Mouse (Mus musculus) olfactory bulb, adult 2 months (tissue): ENCODE data around the gene Faf2. TPM values are rescaled to one million over a fixed set of nuclear protein-coding genes. Genes with fewer than 3 reads are reported as not detected.
A peak's percentile ranks its signal among the peaks of the same experiment; 100 is the strongest.

ENCODE experiments used
- H3K27ac ChIP-seq: fragments of 200-500 bp; 2 replicates; pipeline ENCODE4 v1.5.1; 2012; ENCODE audit warnings: low read depth, low read length; ENCODE audit not compliant: insufficient read depth
- H3K4me1 ChIP-seq: fragments of 200-500 bp; 2 replicates; pipeline ENCODE4 v1.6.1; 2012; ENCODE audit warnings: low read length; ENCODE audit not compliant: control insufficient read depth, insufficient read depth
- H3K4me3 ChIP-seq: fragments of 200-500 bp; 2 replicates; pipeline ENCODE4 v1.5.1; 2012; ENCODE audit warnings: mild to moderate bottlenecking, low read depth, low read length, moderate library complexity; ENCODE audit not compliant: insufficient read depth
- CTCF ChIP-seq: fragments of 200-500 bp; IDR thresholded peaks from 2 replicates; pipeline ENCODE4 v1.5.1; 2012; ENCODE audit warnings: low read depth, mild to moderate bottlenecking, low read length, moderate library complexity; ENCODE audit not compliant: insufficient read depth
- POLR2A ChIP-seq: fragments of 200-500 bp; IDR thresholded peaks from 2 replicates; pipeline ENCODE4 v1.6.1; 2012; ENCODE audit warnings: mild to moderate bottlenecking, low read depth, low read length, moderate library complexity; ENCODE audit not compliant: insufficient read depth
- WGBS: fragments of 180-500 bp; shearing (Covaris S2); methylation state at CpG from one replicate; pipeline ENCODE4 v1.1.7; 2018; 5-methylcytosine and 5-hydroxymethylcytosine counted together
- polyA plus RNA-seq: library from polyadenylated mRNA; stranded (reverse); fragments of >200 nt; gene quantifications from 2 replicates; pipeline ENCODE4 v1.2.4, GENCODE M21; 2012; ENCODE audit warnings: low replicate concordance; ENCODE audit not compliant: missing spikeins, insufficient read depth, insufficient read length

Gene Faf2
- polyA plus RNA-seq, 1 experiment: not detected

DNA sequence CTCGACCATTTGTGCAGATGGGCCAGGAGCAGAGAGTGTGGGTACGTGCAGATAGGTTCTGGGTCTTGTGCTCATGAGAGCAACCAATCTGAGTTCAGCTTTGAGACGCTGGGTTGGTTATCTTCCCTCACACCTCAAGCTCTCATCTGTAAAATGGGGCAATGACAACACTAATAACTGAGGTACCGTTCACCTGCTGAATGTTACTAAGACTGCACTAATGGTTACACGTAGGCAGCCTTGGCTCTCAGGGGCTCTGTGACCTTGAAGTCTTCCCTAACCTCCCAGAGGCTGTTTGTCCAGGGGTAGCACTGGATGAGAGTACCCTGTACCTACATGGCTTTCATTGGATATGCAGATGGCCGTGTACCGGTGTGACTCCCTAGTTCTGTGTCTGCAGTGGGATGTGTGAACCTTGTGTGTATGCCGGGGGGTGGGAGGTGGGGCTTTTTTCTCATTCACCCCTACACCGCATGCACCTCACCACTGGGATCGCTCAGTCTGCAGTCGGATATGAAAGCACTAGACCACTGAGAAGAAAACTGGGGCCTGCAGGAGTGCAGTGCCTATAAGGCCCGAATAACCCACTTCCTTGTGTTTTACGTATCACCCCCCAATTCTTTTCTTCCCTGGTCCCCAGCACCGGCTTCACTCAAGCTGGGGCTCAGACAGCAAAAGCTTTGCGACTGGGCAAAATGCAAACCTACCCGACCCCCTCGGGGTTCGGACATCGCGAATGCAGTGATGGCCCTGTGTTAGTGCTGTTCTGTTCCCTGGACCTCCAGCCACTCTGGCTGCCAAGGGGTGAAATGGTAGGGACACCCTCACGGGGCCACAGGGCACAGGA, 71.3 kb downstream of the Faf2 start:
- H3K27ac ChIP-seq: peak overlapping the region; percentile 84
- 8% methylated on average over 21 of the region's 21 CpGs for WGBS
- no peak for TF ChIP-seq POLR2A
- TF ChIP-seq CTCF: no peak
- peak overlapping the region; percentile 96 for H3K4me3 ChIP-seq
- H3K4me1 ChIP-seq: peaks cover 12% of the 10 kb centered on the region

DNA sequence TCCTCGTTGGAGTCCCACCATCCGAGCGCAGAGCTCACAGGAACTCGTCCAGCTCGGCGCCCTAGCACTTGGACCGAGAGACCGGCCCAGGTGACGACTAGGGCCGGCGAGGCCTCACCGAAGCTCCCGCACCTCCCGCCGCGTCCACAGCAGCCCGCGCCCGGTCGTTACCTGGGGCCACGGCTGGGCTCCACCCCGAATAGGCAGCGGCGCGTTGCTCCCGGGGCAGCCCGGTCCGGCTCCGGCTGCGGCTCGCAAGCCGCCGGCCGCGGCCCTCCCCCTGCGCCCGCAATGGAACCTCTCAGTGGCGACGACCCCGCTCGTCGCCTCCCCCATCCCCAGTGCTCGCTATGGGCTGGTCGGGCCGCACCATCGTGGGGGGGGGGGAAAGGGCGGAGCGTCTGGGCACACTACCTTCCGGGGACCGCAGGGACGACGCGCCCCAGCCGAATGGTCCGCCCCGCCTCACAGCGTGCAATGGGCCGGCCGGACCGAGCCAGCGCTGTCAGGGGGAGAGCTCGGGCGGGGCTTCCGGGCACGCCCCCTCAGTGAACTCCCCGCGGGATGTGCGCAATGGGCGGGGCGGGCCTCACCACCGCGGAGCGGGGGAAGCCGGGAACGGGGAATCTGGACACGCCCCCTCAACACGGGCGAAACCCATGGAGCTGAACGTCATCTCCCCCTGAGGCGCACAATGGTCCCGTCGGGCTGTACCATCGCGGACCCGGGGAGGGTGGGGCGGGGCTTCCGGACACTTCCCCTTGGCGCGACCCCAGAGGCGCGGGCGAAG, 72.2 kb downstream of the Faf2 start, which contains the start of gene Rnf44:
TSS of gene Rnf44 (minus strand) at position 350 of the 790 bp plus-strand sequence.
- peak within 1 kb of the TSS; percentile 96 for H3K4me3 ChIP-seq
- peak within 1 kb of the TSS; percentile 99 for H3K27ac ChIP-seq
- under 1% methylated on average over 91 of the region's 92 CpGs for WGBS
- TF ChIP-seq CTCF (no peak), POLR2A (peak; percentile 82)
- peaks cover 7% of the 10 kb centered on the region for H3K4me1 ChIP-seq

DNA sequence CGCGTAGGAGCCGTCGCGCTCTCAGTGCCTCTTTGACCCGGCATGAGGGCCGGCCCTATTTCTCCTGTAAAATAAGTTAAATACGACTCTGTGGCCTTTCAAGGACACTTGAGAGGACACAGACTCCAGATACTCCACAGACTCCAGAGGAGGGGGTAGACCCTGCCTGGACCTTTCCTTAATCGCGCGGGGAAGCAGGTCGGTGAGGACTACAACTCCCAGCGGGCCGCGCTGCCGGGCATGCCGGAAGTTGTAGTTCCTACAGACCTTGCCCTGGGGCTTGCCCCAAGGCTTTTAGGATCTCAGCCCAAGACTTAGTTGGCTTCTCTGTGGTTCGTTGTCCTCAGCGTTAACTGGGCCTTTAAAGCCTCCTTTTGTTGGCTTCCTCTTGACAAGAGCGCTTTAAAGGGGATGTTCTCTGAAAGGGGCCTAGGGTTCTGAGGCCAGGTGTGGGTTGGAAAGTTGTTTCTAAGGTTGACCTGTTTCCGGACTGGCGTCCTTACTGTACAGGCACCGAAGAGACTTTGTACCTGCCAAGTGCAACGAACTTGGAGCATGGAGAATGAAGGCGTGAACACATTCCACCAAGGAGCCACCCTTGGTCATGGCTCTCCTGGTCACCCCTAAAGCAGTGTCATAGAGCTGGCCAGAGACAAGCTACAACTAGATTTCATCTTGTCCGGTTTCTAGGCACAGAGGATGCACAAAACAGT, 72.9 kb downstream of the Faf2 start:
- TF ChIP-seq POLR2A: no peak
- TF ChIP-seq CTCF: no peak
- Histone ChIP-seq H3K27ac (peak overlapping the region; percentile 99), H3K4me3 (peak overlapping the region; percentile 96), H3K4me1 (peaks cover 7% of the 10 kb centered on the region)
- 15% methylated on average over 26 of the region's 26 CpGs for WGBS

DNA sequence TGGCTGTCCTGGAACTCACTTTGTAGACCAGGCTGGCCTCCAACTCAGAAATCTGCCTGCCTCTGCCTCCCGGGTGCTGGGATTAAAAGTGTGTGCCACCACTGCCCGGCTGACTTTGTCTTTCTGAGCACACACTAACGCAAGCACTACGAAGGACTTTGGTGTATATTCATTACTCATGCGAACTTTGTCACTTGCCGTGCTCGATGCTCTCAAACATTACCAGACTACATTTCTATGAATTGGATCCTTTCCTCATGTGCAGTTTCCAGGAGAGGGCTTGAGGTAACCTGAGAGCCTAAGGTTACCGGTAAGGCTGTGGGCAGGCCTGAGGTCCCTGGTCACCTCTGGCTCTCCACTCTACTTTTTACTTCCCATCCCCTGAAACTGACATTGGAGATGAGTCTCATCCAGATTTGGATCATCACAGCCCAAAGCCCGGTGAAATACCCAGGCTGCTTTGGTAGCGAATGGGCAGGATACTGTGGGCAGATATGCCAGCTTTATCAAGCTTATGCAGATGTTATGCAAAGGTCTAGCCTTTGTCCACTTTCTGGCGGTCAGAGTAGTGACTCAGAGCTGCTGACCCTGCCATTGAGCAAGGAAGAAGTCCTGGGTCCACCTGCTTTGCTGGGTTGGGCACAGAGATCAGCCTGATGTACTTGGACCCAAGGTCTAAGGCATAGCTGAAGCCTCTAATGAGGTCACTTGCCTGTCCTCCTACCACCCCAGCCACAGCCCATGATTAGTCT, 74.1 kb downstream of the Faf2 start:
- H3K4me1 ChIP-seq: peaks cover 7% of the 10 kb centered on the region
- 90% methylated on average over 11 of the region's 11 CpGs for WGBS
- no peak overlapping the region for H3K27ac ChIP-seq
- no peak overlapping the region for H3K4me3 ChIP-seq
- TF ChIP-seq CTCF (no peak), POLR2A (no peak)

DNA sequence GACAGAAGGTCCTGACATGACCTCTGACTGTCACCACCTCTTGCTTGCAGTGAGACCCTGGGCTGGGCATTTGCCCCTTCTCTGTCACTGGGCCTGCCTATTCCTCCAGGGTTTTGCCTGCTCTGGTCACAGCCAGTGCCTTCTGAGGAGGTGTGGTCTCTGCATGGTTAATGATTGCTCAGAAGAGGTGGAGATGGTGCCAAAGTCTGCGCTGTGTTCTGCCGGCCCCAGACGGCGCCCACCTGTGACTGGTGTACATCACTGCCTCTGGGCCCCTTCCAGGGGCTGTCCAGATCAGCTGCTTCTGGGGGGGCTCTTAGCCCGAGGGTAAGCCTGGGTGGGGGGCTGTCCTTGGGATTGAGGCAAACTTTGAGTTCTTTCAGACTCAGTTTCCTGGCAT, 79.7 kb downstream of the Faf2 start, which contains the start of gene Cdhr2:
TSS of gene Cdhr2 (plus strand) at position 219 of the 400 bp plus-strand sequence.
- Histone ChIP-seq H3K27ac (no peak within 1 kb of the TSS), H3K4me3 (no peak within 1 kb of the TSS), H3K4me1 (no peaks in the 10 kb centered on the region)
- 59% methylated on average over 5 of the region's 5 CpGs for WGBS
- TF ChIP-seq CTCF (no peak), POLR2A (no peak)

DNA sequence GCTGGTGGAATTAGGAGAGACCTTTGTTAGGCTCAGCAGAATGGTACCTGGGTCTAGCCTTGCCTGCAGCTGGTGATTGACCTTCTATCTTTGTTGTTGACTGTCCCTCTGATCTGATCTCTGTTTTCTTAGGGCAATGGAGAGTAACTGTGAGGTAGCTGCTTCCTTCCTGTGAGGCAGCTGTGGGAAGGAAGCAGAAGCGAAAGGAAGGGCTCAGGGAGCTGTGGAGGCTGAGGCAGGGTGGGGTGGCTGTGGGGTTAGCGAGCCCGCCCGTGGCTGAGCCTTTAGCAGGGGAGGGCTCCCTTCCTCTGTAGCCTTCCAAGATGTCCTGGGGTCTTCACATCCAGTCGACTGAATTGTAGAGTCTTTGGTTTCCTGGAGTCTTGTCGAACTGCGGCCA, 80.9 kb downstream of the Faf2 start:
- TF ChIP-seq POLR2A (no peak), CTCF (no peak)
- H3K4me3 ChIP-seq: no peak overlapping the region
- no peaks in the 10 kb centered on the region for H3K4me1 ChIP-seq
- no peak overlapping the region for H3K27ac ChIP-seq
- WGBS: 72% methylated on average over 7 of the region's 7 CpGs

DNA sequence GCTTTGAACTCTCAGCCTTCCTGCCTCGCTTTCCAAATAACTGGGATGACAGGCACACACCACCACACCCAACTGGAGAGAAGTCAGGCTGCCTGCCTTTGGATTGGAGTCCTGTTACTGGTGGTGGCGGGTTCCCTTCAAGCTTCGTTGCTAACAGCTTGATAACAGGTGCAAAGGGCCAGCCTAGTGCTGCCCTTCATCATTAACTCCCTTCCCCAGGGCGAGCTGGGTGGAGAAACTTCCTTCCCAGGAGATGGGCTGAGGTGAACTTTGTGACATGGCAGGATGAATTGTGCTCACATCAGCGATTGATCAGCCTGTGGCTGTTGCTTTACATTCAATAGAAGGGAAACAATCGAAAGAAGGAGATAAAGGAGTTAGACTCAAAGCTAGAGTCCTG, 83.3 kb downstream of the Faf2 start:
- no peak overlapping the region for H3K27ac ChIP-seq
- H3K4me3 ChIP-seq: no peak overlapping the region
- H3K4me1 ChIP-seq: no peaks in the 10 kb centered on the region
- 63% methylated on average over 6 of the region's 6 CpGs for WGBS
- TF ChIP-seq CTCF (no peak), POLR2A (no peak)

DNA sequence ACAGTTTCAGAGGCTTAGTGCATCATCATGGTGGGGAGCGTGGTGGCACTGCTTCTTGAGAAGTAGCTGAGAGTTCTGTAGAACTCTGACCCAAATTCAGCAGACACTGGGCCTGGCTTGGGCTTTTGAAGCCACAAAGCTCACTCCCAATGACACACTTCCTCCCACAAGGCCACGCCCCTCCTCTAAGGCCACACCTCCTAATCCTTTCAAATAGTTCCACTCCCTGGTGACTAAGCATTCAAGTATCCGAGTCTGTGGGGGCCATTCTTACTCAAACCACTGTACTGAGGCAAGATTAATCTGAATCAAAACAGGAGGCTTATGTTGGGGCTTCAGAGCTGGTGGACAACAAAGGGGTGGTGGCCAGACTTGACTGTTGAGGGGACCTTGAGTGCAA, 89.3 kb downstream of the Faf2 start:
- 74% methylated on average over 3 of the region's 3 CpGs for WGBS
- H3K4me1 ChIP-seq: no peaks in the 10 kb centered on the region
- no peak overlapping the region for H3K27ac ChIP-seq
- H3K4me3 ChIP-seq: no peak overlapping the region
- no peak for TF ChIP-seq CTCF
- no peak for TF ChIP-seq POLR2A

Other genes with a start within 250 kb of the Faf2 start
- not detected in 2 replicates for gene Thoc3, start 152.9 kb upstream of the Faf2 start, polyA plus RNA-seq
- gene Simc1, start 118.0 kb upstream of the Faf2 start, polyA plus RNA-seq: not detected in 2 replicates
- gene 4833439L19Rik, start 56.3 kb upstream of the Faf2 start, polyA plus RNA-seq: not detected in 2 replicates
- not detected in 2 replicates for gene Arl10, start 46.8 kb upstream of the Faf2 start, polyA plus RNA-seq
- not detected in 2 replicates for gene Nop16, start 31.7 kb upstream of the Faf2 start, polyA plus RNA-seq
- not detected in 2 replicates for gene Higd2a, start 31.6 kb upstream of the Faf2 start, polyA plus RNA-seq
- gene Cltb, start 10.4 kb upstream of the Faf2 start, polyA plus RNA-seq: not detected in 2 replicates
- not detected in 2 replicates for gene Rnf44, start 72.1 kb downstream of the Faf2 start, polyA plus RNA-seq
- gene Cdhr2, start 79.7 kb downstream of the Faf2 start, polyA plus RNA-seq: not detected in 2 replicates
- gene Gprin1, start 128.1 kb downstream of the Faf2 start, polyA plus RNA-seq: not detected in 2 replicates
- gene Sncb, start 144.8 kb downstream of the Faf2 start, polyA plus RNA-seq: not detected in 2 replicates
- gene Eif4e1b, start 162.2 kb downstream of the Faf2 start, polyA plus RNA-seq: not detected in 2 replicates
- not detected in 2 replicates for gene Tspan17, start 167.6 kb downstream of the Faf2 start, polyA plus RNA-seq